Mouse (Mus musculus): ENCODE data around the gene Pla2g3.

Gene Pla2g3

DNA sequence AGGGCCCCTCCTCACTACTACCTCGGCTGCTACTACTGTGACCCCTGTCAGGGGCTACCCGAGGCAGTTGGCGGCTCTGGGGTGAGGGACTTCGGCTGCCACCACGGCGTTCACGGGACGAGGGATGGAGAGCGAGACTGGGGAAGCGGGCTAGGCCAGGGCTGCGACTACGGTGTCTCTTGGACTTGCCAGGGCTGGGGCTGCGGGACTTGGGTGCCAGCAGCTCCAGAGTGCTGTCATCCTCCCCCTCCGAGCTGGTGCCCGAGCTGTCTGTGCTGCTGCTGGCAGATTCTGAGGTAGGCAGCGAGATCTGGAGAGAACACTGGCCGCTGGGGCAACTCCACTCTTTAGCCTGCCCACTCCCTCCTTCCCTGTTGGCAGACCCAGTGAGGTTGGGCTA is 6.8 kb downstream of the Pla2g3 start:
- no peak for DNase-seq (ENCODE audit: low spot score)

DNA sequence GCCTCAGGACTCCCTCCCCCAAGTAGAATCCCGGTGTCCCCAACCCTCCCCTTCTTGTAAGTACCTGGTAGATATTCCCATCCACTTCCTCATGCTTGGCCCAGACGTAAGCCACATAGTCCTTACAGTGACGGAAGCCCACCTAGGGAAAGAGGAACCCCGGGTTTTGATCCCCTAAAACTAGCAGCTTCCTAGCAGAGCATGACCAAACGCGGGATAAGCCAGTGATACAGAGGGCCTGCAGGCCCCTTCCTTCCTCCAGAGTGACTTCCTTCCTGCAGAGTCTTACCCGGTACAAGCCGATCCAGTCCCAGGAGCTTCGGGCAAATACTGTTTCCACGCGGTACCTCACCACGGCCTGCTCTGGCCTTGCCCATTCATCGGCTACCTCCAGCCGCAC is 7.4 kb downstream of the Pla2g3 start:
- no peak for DNase-seq (ENCODE audit: low spot score)

DNA sequence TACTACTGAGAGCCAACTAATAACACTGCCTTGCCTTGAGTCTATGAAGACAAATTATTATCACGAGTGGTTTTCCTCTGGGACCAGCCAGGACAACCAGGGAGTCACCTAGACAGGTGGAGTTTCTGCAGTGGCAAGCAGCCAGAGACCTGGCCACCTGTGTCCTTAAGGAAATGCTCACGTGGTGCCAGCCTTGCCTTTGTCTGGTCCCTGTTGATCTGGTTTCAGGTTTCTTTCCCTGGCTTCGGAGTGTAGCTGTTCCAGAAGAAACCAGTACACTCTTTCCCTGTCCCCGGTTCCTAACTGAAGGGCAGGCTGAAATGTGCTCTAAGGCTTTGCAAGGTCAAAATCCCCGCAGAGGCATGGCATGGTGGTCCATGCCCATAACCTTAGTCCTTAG is 8.7 kb downstream of the Pla2g3 start:
- no peak for DNase-seq (ENCODE audit: low spot score)

DNA sequence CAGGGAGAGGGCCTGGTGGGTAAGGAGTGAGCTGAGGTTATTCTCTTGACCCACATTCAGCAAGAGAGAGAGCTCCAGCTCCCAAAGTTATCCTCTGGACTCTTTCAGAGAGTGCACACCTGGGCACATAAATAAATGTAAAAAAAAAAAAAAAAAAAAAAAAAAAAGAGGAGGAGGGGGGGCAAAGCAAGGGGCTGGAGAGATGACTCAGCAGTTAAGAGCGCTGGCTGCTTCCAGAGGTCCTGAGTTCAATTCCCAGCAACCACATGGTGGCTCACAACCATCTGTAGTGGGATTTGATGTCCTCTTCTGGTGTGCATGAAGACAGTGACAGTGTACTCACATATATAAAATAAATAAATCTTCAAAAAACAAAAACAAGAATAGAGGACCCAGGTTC is 9.2 kb downstream of the Pla2g3 start:
- no peak for DNase-seq (ENCODE audit: low spot score)

DNA sequence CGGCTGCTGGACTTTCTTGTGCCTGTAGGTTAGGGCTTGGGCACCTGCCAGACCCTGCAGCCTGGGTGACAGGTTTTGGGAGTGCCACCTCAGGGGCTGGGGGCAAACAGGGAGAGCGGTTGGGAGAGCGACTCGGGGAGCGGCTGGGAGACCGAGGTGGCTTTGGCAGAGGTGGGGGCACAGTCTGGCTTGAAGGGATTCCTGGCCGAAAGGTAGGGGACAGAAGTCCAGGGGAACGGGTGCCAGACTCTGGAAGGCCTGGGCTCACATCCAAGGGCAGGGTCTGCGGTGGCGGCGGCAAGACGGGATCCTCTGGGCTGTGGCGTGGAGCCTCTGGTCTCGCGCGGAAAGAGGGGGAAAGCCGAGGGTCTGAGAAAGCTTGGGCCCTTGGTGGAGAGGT is 14.0 kb downstream of the Pla2g3 start:
- no peak for DNase-seq (ENCODE audit: low spot score)

DNA sequence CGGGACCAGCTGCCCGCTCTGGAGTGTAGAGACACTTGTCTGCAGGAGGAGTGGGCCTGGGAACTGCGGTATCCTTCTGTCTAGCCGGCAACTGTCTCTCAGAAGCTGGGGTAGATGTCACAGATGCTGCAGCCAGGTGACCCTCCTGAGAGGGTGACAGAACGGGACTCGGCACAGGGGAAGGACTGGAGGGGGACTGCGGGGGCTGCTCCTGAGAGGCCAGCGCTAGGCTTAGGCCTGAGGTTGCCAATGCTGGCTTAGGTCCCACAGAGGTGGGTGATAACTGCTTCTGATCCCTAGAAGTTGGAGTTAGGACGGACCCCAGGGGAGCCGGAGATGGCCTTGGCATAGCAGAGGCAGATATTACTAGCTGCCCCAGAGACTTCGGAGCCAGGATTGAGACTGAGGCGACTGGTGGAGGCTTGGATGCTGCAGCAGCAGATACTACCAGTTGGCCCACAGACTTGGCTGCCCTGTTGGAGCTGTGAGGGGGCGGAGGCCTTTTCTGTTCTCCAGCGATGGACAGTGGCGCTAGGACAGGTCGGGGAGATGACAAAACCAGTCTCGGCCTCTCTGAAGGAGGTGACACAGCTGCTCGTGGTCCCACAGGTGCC is 14.5 kb downstream of the Pla2g3 start:
- no peak for DNase-seq (ENCODE audit: low spot score)

DNA sequence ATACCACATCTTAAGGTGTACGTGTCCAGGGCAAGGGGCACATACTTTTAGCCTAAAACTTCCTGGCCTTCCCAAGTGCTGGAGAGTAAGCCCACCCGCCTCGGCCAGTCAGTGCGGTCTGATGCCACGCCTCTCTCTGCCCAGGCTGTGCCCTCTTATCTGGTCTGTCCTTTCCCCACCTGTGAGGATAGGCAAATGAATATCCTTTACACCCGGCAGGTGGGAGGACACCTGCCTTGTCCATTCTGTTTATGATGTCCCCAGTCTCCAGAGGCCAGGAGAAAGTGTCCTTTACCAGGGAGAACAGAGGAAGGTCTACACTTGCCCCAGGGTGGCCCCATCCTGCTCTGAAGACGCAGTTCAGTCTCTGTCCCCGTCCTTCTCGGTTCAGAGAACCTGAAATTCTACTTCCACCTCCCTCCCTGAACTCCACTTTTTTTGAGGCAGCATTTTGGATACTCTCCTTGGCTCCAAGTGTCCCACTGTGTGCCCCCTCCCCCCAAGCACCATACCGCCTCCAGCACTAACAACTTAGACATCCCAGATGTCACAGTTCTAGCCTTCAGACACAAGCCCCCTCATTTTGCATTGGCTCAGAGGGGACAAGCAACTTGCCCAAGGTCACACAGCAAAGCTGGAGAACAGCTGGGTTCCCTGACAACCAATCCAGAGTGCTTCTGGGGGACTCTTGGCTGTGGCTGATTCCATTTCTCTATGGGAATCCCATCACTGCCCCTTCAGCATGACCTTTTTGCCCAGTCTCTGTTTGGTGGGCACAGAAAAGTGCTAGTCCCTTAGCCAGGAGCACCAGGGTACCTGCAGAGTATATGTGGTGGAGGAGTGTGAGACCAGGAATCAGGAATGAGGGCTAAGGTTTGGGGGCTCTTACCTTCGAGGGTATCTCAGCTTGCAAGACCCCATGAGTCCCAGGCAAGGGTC is 15.9 kb downstream of the Pla2g3 start:
- no peak for DNase-seq (ENCODE audit: low spot score)

DNA sequence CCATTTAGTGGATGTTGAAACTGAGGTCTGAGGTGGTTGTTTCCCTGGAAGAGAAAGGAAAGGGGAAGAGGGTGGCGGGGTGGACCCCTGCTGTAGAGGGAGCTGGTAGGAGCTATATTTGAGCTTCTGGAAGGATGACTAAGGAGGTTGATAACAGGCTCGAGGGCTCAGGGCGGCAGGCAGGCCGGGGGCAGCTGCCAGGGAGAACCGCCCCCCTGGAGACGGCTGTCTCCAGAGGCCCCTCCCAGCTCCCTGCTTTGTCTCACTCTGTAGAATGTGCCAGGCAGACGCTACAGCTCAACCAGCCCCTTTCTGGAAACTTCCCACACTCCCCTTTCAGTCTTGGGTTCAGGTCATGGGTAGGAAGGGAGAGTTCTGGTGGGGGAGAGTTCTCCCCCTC is 20.1 kb downstream of the Pla2g3 start:
- DNase-seq (ENCODE audit: low spot score): no peak

DNA sequence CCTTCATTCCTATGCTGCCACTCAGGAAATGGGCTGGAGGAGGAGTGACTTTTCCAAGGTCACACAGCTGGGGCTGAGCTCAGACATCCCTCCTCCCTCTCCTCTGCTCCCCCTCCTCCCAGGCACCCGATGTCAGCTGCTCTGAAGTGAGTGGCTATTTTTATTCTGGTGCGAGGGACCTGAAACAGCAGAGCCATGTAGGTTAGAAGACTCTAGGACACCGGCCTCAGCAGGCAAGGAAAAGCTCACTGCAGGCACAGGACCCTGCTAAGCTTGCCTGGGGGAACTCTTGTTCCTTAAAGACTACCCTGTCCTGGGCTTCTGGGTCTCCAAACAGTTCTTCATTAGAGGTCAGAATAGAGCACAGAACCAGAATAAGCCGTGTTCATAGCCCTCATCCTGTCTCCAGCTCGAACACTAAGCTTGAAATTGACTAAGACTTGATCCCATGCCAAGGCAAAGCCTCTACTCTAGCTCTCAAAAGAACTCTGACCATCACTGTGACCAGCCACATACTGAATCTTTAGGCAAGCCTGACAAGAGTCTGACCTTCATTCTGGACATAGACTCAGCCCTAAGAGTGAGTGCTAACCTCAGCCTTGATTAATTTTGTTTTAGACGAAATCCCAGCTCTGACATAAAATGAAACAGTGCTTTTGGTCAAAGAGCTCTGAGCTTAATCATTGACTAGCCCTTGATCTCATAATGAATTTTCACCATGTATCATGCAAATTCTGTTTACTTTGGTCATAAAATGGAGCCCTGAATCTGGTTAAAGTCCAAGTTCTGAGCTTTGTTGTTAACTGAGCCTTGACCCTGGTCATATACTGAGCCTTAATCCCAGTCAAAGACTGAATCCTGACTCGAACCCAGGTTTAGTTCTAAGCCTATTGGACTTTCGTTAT is 21.3 kb downstream of the Pla2g3 start:
- no peak for DNase-seq (ENCODE audit: low spot score)

DNA sequence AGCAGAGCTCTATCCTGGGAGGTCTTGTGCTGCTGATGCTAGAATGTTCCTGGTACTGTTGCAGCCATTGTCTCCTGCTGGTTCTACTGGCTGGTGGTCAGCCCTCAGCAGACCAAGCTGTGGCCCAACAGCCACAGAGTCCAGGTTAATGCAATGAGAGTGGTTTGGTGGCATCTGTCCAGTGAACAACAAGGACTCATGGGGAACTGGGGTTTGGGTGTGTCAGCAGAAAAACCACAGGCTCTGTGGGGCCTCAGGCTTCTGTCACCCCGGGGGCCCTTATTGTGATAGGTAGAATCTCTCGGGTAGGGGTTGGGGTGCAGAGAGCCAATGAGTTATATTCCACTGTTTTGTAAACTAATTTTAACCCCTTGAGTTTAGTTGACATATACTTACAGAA is 22.2 kb downstream of the Pla2g3 start:
- no peak for DNase-seq (ENCODE audit: low spot score)

DNA sequence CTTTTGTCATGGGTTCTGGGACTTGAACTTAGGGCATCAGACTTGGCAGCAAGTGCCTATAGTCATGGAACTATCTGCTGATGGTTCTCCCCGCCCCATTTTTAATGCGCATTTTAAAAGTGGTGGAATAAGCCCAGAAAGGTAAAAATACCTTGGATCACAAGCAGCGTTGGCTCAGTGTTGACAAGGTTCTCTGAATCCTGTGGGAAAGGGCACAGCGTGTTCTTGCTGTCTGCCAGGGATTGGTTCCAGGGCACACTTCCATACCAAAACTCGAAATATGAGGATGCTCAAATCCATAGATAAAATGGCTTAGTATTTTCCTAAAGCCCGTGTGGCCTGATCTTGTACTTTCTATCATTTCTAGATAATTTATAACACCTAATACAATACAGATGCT is 25.2 kb downstream of the Pla2g3 start:
- DNase-seq (ENCODE audit: low spot score): no peak

DNA sequence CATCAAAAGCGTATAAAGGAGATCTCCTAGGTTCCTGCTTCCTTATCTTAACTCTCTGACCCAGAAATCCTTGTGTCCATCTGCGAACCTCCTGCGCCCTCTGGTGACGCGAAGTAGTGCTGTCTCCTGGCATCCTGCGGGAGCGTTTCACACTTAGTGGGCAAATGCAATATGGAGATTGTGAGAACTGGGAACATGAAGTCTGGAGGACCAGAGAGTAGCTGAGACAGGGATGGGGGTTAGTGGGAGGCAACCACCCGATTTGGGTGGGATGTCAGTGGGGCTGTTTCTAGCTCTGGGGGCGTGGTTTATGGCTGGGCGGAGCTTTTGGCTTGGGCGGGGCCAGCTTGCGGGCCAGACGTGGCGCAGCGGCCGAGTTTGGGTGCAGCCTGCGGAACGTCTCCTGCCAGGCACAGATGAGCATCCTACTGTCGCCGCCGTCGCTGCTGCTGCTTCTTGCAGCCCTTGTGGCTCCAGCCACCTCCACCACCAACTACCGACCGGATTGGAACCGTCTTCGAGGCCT is 26.5 kb downstream of the Pla2g3 start, which contains the start of gene Selenom:
Selenom (plus strand) TSS at position 156 of the 526 bp plus-strand sequence.
- DNase-seq (ENCODE audit: low spot score): peak; percentile 93

DNA sequence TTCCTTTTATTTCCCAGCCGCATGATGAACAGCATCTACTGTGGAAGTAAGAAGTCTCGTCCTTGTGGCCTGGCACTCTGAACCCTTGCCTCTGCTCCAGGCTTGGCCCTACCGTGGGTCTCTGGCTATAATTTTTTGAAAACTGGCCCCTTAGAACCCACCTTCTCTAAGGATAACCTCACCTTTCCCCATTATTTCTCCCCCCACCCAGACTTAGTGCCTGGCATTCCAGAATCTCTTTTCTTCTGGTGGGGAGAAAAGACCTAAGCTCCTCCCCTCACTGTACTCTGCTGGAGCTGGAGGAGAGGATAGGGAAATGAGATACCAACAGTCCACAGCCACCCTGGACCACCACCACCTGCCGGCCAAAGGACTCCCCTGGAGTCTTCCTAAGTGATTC is 27.1 kb downstream of the Pla2g3 start:
- peak; percentile 27 for DNase-seq (ENCODE audit: low spot score)

DNA sequence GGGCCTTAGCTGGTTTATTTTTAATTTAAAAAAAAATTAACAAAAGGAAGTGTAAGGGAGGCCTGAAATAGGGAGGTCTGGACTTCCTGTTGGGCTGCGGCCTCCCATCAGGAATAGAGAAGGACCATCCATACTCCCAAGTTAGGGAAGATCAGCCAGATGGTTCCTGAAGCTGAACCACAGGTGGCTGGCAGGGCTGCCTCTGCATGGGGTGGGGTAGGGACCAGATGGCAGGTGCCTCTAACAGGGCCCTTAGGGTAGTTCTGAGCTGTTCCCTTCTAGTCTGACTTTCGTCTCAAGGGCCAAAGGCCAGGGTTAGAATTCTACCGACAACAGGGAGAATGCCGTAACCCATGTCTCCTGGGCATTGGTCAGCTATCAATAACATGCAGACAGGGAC is 27.6 kb downstream of the Pla2g3 start:
- DNase-seq (ENCODE audit: low spot score): no peak

DNA sequence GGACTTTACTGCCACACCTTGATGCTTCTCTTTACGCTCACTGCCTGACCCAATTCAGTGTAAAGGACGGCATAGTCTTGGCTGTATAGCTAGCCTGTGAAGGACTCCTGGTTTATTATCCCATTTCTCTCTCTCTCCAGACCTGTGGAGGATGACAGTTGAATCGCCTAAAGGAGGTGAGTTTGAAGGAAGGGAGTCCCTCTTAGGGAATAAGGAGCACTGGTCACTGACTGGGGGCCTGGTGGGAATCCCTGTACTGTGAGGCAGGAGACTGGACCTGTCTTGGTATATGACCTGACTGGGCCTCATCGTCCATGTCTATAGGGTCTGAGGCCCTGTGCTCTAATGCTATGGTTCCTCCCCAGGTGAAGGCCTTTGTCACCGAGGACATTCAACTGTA is 28.0 kb downstream of the Pla2g3 start:
- DNase-seq (ENCODE audit: low spot score): no peak

DNA sequence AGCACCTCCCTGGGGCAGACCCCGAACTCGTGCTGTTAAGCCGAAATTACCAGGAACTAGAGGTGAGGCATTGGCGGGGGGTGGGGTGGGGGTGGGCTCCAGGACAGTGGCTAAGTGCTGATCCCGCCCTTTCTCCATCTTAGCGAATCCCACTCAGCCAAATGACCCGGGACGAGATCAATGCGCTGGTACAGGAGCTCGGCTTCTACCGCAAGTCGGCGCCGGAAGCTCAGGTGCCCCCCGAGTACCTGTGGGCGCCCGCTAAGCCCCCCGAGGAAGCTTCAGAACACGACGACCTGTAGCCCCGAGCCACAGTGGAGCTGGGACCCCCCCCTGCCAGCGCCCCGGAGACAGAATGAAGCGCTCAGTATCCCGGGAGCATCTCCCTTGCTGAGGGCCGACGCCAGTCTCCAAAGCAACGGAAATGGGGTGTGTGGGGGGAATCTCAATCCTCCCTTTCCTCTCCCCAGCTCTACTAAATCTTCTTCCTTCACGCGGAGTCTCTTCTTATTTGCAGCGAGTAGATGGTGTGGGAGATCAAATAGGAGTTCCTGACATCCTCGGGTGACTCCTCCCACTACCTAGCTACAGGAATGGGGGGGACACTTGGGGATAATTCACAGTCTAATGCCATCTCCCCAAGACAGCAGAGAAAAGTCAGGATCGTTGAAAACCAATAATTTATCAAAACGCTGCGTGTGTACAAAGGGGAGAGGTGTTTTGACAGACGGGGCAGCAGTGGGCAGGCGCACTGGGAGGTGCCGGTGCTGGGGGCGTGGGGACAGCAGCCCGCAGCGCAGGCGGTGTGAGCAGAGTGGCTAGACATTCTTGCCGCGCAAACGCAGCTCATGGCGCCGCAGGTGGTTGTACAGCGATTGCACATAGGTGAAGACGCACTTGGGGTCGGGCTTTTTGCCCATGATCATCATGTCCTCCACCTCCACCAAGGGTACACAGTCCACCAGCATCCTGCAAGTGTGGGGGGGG is 29.1 kb downstream of the Pla2g3 start:
- DNase-seq (ENCODE audit: low spot score): no peak

DNA sequence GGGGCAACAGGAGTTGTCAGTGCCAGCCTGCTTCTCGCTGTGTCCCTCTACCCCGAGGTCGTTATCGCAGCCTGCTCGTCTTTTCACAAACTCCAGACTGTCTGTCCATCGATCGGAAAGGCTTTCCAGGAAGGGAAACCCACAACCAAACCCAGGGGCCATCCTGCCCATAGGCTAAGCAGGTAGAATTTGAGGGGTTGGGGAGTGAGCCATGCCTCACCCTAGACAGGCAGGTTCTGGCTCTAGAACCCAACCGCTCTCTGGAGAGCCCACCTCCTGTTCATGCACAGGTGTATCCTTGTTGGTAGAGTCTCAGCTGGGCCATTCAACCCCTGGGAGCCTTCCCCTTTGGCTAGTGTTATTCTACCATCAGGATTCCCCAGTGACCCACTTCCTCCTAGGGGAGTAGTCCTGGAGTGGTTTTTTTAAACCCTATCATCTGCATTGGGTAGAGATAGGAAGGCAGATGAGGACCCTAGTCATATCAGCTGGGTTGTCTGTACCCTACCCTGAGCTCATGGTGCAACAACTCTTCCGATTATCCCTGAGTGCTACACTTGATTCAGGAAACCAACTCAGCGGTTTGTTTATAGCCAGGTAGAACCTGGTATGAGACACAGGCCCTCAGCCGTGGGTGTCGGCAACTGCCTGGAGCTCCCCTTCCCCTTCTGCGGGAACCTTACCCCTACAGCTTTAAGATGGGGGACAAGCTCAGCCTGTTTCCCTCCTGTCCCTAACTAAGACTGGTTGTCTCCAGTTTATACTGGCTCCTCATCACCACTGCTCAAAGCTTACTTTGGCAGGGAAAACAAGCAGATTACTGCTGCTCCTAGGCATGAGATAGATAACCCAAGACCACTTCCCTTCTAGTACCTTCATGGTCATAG is 30.0 kb downstream of the Pla2g3 start:
- no peak for DNase-seq (ENCODE audit: low spot score)

DNA sequence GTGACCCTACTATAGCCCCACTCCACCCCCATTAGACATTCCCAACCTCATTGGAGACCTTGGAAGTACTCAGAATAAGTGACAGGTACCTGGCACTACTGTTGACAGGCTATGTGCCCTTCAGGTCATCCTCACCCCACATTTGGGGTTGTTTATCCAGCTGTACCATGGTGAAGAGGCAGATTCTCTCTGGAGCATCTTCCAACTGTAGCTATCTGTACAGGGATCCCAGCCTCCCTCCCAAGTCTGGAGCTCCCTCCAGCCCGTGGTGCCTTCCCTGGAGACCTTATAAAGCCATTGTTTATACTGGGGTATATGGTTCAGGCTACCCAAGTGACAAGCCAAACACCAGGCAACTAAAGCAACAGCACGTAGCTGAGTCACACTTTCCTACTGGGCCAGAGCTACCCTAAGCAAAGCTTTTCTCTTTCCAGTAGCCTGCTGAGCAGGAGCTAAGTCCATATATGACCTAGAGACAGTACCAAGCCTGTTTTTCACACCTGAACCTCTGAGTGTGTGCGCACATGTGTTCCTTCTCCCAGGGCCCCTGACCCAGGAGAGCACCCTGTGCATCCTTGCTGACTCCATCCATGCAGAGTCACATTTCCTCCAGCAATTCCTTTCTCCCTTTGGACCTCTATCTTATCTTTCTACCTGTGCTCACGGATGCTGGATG is 31.1 kb downstream of the Pla2g3 start:
- no peak for DNase-seq (ENCODE audit: low spot score)

DNA sequence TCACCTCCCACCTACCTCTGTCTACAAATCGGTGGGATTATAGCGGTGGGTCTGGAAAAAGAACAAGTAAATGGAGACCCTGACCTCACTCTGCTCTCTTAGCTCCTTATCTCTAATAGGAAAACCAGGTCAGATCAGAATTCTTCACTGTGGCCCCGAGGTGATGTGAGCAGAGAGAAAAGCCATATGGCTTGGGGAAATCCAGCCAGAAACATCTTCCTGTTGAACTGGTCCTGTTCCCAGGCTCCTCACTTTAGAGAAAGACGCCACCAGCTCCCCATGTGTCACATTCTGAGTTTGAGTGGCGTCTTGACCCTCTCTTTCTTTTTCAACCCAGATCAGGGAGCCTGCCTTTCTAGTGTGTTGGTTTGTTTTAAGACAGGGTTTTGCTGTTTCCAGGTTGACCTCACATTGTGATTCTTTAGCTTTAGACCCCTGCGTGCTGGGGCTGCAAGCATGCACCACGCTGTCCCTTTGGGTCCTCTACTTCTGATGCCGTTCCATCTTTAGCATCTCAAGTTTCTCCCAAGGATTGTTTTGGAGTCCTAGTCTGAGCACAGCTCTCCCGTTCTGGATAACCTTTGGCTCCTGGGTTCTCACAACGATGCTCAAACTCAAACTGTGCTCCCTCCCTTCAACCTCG is 31.8 kb downstream of the Pla2g3 start:
- no peak for DNase-seq (ENCODE audit: low spot score)

Measured in MN1 (cell line).